Mouse (Mus musculus): Measurements from ENCODE around the gene Olfr430. TPM values are rescaled to one million over a fixed set of nuclear protein-coding genes. Genes with fewer than 3 reads are reported as not detected.
"Not testable (repeated sequence)": the region's sequence is repeated elsewhere in the genome, so short reads cannot be mapped to it uniquely, and the experiment has no call there.

Olfr430 gene
- total RNA-seq (2021): not detected

DNA sequence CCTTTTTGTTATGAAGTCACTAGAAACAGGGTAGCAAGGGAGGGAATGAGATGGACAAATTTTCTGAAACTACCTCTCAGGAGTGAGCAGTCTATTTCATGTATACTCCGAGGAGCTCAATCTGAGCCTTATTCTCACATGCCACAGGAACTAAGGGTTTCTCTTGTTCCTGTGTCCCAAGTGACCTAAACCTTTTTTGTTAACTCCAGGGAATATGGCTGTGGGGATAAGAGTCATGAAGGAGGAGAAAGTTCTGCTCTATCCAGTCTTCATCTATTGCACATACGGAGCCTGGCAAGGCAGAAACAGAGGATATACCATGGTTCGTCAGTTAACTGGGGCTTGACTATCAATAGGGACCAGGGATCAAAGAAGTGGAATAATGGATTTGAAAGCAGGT lies at the start of gene Olfr430:
TSS of gene Olfr430 (plus strand) at position 301 of the 400 bp plus-strand sequence.
- intact Hi-C loops (cut with DNase I): no loop called here
- DNase-seq (ENCODE audit: low spot score in 2 of 2): no peak

DNA sequence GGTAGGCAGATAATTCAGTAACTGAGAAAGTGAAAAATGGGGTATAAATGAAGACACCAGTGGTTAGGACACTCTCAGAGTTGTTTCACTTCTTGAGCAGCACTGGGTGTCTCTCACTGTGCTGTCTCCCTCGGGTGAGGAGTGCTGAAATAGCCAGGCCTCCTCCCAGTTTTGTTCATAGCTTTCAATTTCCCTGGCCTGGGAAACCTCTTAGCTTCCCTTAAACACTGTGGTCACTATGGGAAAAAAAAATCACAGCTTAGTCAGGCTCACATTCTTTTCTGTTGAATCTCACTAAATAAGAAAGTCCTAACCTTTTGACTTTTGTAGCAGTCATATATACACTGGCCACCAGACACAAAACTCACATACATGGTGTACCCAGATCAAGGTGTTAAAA lies 34.7 kb upstream of the Olfr430 start, which contains the start of gene Ifi205:
TSS of gene Ifi205 (minus strand) at position 113 of the 400 bp plus-strand sequence.
- DNase-seq (ENCODE audit: low spot score in 2 of 2): no peak
- intact Hi-C loops (cut with DNase I): no loop called here

DNA sequence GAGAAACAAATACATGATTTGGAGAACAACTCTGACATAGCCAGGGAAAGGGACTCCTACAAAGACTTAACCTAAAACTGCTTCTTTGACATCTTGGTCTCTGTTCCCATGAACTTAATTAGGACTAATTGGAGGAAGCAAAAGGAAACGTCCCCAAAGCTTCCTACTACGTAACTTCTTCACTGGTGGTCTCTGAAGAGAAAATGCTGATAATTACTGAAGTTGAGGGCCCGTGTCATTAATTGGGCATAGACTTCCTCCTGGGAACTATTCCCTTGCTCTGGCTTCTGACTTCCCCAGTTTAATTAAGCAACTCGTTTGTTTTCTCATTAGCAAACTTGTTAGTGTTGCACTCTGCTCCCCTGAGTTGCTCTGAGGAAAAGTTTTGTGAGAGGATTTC lies 30.6 kb upstream of the Olfr430 start:
- intact Hi-C loops (cut with DNase I): no loop called here

DNA sequence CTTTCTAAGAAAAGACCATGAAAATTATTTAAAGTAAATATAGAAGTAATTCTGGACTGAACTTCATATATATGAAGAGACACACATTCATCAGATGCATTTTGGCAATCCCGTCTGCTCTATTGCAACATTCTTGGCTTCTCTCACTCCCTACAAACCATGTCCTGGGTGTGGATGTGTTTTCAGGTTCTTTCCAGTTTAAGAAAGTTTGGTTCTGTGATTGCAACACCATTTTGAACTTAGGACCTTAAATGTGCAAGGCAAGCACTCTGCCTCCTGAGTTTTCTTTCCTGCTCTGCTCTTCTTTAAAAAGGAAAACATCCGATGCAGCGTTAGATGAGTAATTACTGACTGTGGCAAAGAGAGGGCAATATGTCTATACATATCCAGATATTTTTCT lies 27.9 kb upstream of the Olfr430 start:
- intact Hi-C loops (cut with DNase I): no loop called here
- DNase-seq (ENCODE audit: low spot score in 2 of 2): no peak

More for the DNA sequence above, 30.6 kb upstream of the Olfr430 start:
- no peak for DNase-seq (ENCODE audit: low spot score in 2 of 2)

DNA sequence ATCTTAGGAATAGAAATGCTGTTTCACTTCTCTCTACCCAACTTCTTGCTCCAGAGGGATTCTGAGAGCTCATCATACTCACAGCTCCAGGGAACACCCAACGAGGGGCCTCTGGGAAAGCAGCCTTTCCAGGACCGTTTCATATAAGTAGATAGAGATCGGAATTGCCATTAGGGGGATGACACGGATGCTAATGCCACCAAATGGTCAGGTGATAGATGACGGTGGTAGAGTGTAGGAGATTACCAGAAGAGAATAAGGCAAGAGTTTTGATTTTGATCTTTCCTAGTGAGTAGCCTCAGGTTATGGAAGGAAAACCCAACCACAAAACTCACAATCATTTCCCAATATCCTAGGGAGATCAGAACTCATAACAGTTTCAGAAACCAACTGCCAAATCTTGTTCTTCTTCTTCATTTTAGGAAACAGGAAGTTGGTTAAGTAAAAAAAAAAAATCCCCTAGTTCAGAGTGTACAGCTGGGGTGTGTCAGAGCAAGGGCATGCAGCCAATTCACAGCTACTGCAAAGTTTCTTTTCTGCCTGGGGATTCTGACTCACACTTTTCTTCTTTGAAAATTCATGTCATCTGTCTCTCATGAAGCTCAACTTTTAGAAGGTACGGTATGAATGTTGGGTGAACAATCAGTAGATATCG lies 25.8 kb upstream of the Olfr430 start, which contains the start of gene Olfr433:
TSS of gene Olfr433 (plus strand) at position 183 of the 655 bp plus-strand sequence.
- intact Hi-C loops (cut with DNase I): no loop called here
- DNase-seq (ENCODE audit: low spot score in 2 of 2): peak; percentile 3 to 60

DNA sequence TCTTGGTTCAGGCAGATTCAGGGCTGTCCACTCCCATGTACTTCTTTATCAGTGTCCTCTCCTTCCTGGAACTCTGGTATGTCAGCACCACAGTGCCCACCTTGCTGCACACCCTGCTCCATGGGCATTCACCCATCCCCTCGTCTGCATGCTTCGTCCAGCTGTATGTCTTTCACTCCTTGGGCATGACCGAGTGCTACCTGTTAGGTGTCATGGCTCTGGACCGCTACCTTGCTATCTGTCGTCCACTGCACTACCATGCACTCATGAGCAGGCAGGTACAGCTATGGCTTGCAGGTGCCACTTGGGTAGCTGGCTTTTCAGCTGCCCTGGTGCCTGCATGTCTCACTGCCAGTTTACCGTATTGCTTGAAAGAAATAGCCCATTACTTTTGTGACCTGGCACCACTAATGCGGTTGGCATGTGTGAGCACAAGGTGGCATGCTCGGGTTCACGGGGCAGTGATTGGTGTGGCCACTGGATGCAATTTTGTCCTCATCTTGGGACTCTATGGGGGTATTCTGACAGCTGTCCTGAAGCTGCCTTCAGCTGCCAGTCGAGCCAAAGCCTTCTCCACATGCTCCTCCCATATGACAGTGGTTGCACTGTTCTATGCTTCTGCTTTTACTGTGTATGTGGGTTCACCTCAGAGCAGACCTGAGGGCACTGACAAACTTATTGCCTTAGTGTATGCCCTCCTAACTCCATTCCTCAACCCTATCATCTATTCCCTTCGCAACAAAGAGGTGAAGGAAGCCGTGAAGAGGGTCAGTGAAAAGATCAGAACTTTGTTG lies 24.1 kb upstream of the Olfr430 start:
- DNase-seq (ENCODE audit: low spot score in 2 of 2); intact Hi-C loops (cut with DNase I): not testable (repeated sequence)

DNA sequence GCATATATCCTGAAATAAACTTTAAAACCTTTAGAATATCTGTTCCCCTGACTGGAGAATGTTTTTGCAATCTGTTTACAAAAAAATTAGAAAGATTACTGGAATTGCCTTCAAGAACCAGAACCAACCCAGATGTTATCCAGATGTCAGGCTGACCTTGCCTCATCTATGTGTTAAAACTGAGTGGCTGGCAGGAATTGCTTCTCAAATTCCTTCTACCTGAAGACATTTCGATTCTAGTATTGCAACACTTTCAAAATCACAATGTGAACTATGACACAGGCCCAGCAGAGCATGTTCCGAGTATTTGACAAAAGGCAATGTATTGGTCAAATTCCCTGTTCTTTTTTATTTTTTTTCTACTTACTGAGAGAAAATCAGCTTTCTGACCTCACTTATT lies 22.0 kb upstream of the Olfr430 start:
- intact Hi-C loops (cut with DNase I): no loop called here
- no peak for DNase-seq (ENCODE audit: low spot score in 2 of 2)

DNA sequence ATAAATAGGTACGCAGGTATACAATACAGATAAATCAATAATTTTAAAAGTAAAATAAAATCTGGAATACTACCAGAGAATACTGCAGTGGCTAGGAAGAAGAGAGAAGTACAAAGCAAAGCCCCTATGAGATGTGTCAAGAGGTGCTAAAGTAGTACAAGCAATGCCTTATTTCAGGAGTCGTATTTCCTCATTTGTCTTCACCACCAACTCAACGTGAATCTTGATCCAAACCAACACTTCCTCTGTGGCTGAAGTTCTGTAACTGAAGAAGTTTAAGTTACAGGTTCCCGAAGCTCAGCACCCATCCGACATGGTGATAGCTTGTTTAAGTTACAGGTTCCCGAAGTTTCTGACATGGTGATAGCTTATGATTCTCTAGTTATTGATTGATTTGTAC lies 18.2 kb upstream of the Olfr430 start:
- intact Hi-C loops (cut with DNase I); DNase-seq (ENCODE audit: low spot score in 2 of 2): not testable (repeated sequence)

DNA sequence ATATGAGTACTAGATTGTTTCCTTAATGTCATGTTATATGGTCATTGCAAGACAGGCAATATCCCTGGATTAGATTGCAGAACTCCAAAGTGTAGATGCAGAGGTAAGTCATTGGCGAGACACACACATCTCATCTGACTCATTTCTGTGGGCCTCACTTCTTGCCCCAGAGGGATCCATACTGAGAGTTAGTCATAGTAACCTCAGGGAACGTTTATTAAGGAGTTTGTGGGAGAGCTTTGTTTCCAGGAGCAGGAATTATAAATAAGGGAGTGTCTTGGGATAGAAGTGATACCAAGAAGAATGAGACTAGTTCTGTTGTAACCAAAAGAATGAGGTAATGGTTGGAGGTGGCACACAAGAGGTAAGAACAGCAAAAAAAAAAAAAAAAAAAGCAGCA lies 17.5 kb upstream of the Olfr430 start, which contains the start of gene Olfr432:
TSS of gene Olfr432 (plus strand) at position 313 of the 400 bp plus-strand sequence.
- DNase-seq (ENCODE audit: low spot score in 2 of 2): no peak
- intact Hi-C loops (cut with DNase I): no loop called here

DNA sequence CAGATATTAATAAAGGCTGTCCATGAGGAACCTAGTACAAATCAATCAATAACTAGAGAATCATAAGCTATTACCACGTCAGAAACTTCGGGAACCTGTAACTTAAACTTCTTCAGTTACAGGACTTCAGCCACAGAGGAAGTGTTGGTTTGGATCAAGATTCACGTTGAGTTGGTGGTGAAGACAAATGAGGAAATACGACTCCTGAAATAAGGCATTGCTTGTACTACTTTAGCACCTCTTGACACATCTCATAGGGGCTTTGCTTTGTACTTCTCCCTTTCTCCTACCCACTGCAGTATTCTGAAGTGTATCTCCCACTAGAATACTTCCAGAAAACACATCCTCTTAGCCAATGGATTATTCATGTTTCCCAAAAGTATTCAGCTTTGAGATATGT lies 17.0 kb upstream of the Olfr430 start:
- intact Hi-C loops (cut with DNase I); DNase-seq (ENCODE audit: low spot score in 2 of 2): not testable (repeated sequence)

DNA sequence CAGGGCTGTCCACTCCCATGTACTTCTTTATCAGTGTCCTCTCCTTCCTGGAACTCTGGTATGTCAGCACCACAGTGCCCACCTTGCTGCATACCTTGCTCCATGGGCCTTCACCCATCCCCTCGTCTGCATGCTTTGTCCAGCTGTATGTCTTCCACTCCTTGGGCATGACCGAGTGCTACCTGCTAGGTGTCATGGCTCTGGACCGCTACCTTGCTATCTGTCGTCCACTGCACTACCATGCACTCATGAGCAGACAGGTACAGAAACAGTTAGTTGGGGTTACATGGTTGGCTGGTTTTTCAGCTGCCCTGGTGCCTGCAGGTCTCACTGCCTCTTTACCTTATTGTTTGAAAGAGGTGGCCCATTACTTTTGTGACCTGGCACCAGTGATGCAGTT lies 15.9 kb upstream of the Olfr430 start:
- no peak for DNase-seq (ENCODE audit: low spot score in 2 of 2)
- intact Hi-C loops (cut with DNase I): no loop called here

DNA sequence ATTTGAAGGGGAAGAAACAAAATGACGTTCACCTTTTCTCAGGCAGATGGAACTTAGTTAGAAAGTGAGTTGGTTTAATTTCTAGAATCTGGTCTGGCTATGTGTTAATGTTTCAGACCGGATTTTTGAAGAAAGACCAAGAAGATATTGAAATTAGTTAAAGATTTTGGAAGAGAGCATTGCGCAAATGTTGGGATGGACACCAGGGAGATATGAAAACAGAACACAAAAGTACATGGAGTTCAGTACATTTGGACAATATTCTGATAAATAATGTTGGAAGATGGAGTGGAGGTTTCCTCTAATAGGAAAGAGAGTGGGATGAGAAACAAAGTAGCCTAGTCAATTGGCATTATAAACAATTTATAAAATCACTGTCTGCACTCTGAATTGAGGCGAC lies 14.9 kb upstream of the Olfr430 start:
- intact Hi-C loops (cut with DNase I): no loop called here
- DNase-seq (ENCODE audit: low spot score in 2 of 2): no peak

DNA sequence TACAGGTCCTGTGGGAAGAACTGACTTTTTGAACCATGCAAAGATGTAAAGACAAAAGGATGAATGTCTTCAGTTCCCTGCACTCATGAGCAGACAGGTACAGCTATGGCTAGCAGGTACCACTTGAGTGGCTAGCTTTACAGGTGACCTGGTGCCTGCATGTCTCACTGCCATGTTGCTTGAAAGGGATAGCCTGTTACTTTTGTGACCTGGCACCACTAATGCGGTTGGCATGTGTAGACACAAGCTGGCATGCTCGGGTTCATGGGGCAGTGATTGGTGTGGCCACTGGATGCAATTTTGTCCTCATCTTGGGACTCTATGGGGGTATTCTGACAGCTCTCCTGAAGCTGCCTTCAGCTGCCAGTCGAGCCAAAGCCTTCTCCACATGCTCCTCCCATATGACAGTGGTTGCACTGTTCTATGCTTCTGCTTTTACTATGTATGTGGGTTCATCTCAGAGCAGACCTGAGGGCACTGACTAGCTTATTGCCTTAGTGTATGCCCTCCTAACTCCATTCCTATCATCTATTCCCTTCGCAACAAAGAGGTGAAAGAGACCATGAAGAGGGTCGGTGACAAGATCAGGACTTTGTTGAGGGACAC lies 14.4 kb upstream of the Olfr430 start:
- no peak for DNase-seq (ENCODE audit: low spot score in 2 of 2)
- intact Hi-C loops (cut with DNase I): no loop called here

DNA sequence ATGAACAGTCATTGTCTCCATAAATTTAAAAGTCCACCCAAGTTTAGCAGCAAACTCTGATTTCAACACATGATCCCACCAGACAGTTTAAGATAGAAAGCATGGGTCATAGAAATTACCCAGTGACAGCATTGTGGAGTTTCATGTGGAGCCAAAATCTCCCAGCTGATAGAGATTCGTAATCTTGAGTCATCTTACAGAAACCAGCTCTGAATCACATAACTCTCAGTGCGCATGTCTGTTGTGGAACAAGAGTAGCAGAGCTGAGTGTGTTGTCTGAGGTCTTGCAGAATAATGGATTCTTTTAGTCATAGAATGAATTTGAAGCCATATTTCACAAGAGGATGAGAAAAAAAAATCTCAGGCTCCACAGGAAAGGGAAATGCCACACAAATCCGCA lies 13.4 kb upstream of the Olfr430 start:
- intact Hi-C loops (cut with DNase I): no loop called here
- peak in 1 of 2 experiments; percentile 37 for DNase-seq (ENCODE audit: low spot score in 2 of 2)

DNA sequence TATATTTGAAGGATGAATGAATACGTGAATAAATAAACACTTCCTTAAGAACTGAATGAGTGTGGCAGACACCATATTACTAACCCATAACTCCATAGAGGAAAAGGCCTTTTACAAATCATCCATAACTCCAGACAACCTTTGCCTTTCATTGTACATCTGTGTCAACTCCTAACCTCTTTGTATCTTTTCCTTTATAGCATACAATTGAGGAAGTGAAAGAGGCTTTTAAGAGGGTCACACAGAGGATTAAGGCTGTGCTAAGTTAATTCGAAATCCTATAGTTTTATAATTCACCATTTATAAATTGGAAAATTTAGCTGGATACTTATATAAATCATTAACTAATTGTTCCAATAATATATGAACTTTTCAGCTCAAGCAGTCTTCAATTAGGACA lies 11.2 kb upstream of the Olfr430 start:
- intact Hi-C loops (cut with DNase I): no loop called here
- no peak for DNase-seq (ENCODE audit: low spot score in 2 of 2)

DNA sequence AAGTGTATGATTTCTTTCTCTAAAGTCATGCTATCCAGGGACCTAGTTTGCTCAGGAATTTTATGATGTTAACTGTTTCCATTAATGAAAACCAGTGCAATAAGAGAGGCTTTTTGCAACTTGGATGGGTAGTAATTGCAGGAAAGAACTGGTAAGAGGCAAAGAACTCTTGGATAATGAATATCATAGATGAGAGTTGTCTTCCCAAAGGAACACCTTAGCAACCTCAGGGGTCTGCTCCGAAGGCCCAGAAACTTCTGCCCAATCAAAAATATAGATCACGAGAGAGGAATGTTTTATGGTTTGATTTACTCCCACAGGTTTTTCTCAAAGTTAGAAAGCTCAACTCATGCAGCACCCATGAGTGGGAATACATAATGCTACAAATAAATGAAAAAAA lies 17.6 kb downstream of the Olfr430 start, which contains the start of gene Olfr429:
TSS of gene Olfr429 (plus strand) at position 301 of the 400 bp plus-strand sequence.
- no peak for DNase-seq (ENCODE audit: low spot score in 2 of 2)
- intact Hi-C loops (cut with DNase I): no loop called here

DNA sequence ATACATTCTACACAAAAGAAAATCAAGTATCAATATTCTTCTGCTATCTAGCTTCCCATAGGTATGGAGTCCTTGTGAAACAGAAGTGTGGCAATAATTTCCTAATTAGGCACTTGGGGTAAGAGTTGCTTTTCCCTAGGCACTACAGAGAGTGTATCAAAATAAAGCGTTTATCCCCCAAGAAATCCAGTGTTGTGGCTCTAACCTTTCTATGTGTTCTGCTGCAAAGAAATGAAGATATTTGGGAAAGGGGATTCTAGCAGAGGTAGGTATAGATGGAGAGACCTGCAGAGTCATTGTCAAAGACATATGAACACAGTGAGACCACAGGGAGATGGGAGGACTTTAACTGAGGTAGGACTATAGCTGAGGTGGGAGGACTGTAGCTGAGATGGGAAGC lies 30.2 kb downstream of the Olfr430 start, which contains the start of gene Olfr427:
TSS of gene Olfr427 (plus strand) at position 301 of the 400 bp plus-strand sequence.
- intact Hi-C loops (cut with DNase I): no loop called here
- DNase-seq (ENCODE audit: low spot score in 2 of 2): no peak

DNA sequence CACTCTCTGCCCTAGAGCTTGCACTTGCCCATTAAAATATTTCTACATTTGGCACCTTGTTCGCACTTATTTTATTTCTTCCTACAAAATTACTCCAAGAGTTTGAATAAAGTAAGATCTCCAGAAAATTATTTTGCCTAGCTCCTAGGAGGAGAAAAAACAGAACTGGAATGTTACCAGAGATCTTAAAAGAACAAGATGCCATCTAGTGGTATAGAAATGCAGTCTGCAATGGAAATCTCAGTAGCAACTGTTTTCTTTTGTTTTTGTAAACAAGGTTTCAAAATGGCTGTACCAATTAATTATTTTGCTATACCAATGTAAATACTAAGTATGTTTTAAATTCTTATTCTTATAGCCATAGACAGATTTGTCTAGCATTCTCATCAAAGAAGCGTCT lies 37.3 kb downstream of the Olfr430 start:
- intact Hi-C loops (cut with DNase I): loop anchor here (2.0 kb wide), 1 partner anchor 647 kb away; no protein-coding TSS in a partner anchor
- no peak for DNase-seq (ENCODE audit: low spot score in 2 of 2)

DNA sequence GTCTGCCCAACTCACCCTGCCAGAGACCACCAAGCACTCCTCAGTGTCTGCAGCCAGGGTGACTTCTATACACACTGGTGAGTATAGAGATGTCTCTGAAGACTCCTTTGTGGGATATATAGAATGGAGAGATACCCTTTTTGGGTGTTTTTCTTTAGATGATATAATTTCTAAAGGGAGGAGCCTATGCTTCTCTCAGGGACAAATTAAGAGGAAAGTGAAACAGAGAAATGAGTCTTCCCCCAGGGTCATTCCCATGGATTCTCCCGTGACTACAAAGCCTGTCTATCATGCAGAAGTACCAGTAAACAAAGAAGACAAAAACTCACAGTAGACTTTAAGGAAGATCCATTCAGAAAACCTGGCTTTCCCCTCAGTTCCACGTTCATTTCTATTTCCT lies 54.7 kb downstream of the Olfr430 start, which contains the start of gene Olfr231:
TSS of gene Olfr231 (minus strand) at position 101 of the 400 bp plus-strand sequence.
- no peak for DNase-seq (ENCODE audit: low spot score in 2 of 2)
- intact Hi-C loops (cut with DNase I): no loop called here

Data from left cerebral cortex, postnatal 25 days (tissue).